Mouse (Mus musculus): ENCODE results near the gene Arhgef18. TPM values are rescaled to one million over a fixed set of nuclear protein-coding genes. Genes with fewer than 3 reads are reported as not detected.

Gene Arhgef18
- polyA plus RNA-seq, 1 experiment from 2014 or later: 9.6 TPM

DNA sequence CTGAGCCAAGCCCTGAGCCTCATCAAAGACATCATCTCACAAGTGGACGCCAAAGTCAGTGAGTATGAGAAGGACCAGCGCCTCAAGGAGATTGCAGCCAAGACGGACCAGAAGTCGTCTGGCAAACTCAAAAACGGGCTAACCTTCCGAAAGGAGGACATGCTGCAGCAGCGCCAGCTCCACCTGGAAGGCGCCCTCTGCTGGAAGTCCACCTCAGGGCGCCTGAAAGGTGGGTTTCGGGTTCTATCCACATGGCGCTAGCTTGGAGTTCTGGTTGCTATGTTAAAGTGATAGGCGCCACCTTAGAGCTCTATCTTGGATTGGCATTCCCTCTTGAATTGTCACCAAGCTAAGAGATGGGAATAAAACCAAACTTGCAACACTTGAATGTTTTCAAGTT is 46.7 kb downstream of the Arhgef18 start:
- no peaks in the 10 kb centered on the region for H3K27me3 ChIP-seq (ENCODE audit: control insufficient read depth, insufficient read depth, low read length)
- H3K4me2 ChIP-seq (replicated peaks; ENCODE audit: low read depth, low read length): no peak overlapping the region
- ATAC-seq (ENCODE audit: insufficient number of reproducible peaks, insufficient read depth, low FRiP score, low read depth): no peak
- no peak overlapping the region for H3K9ac ChIP-seq (replicated peaks; ENCODE audit: low read depth, low read length)
- no peaks in the 10 kb centered on the region for H3K9me3 ChIP-seq (ENCODE audit: control insufficient read depth, low read depth, low read length)
- H3K36me3 ChIP-seq (ENCODE audit: control insufficient read depth, insufficient read depth, low read length): peaks cover 31% of the 10 kb centered on the region
- 84% methylated on average over 12 of the region's 12 CpGs for WGBS
- no peaks in the 10 kb centered on the region for H3K4me1 ChIP-seq (ENCODE audit: control insufficient read depth, insufficient read depth, low read length)
- H3K27ac ChIP-seq (ENCODE audit: low read length): no peak overlapping the region
- no peak overlapping the region for H3K4me3 ChIP-seq (ENCODE audit: low read depth, low read length)

DNA sequence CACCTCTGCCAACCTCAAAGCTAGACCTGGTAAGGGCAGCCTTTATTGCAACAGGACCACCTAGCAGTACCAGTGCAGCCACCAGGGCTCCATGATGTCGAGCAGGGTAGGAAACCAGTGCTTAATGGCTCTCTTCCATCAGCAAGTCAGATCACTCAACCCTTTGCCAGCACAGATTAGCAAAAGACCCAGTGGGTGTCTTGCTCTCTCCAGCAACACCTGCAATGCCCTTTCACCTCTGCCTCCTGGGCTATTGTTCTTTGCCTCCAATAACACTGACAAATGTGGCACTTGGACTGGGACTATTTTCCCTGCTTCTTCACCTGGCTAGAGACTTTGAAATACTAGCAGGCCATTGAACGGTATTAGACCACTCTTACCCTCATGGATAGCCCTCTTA is 56.4 kb downstream of the Arhgef18 start:
- Histone ChIP-seq H3K4me3 (ENCODE audit: low read depth, low read length) (no peak overlapping the region), H3K27ac (ENCODE audit: low read length) (no peak overlapping the region), H3K27me3 (ENCODE audit: control insufficient read depth, insufficient read depth, low read length) (no peaks in the 10 kb centered on the region), H3K4me1 (ENCODE audit: control insufficient read depth, insufficient read depth, low read length) (no peaks in the 10 kb centered on the region), H3K4me2 (replicated peaks; ENCODE audit: low read depth, low read length) (no peak overlapping the region), H3K9ac (replicated peaks; ENCODE audit: low read depth, low read length) (no peak overlapping the region), H3K36me3 (ENCODE audit: control insufficient read depth, insufficient read depth, low read length) (peaks cover 64% of the 10 kb centered on the region), H3K9me3 (ENCODE audit: control insufficient read depth, low read depth, low read length) (no peaks in the 10 kb centered on the region)
- 86% methylated on average over 2 of the region's 2 CpGs for WGBS
- ATAC-seq (ENCODE audit: insufficient number of reproducible peaks, insufficient read depth, low FRiP score, low read depth): no peak

DNA sequence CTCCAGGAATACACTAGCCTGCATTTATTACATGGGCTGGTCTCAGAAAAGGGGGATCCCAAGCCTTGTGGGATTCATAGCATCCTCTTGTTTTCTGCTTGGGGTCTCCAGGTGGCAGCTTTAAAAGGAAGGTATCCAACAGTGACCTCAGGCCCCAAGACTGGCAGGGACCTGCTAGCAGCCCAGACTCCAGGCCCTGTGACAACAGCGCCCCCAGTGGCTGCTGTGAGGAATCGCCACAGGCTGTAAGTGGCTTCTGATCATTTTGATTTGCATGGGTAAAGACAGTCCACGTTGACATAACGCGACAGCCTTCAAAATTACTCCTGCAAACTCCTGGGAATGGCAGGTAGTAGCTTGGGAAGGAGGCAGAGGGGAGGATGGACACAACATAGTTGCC is 57.9 kb downstream of the Arhgef18 start:
- no peak overlapping the region for H3K9ac ChIP-seq (replicated peaks; ENCODE audit: low read depth, low read length)
- H3K4me3 ChIP-seq (ENCODE audit: low read depth, low read length): no peak overlapping the region
- ATAC-seq (ENCODE audit: insufficient number of reproducible peaks, insufficient read depth, low FRiP score, low read depth): no peak
- H3K4me1 ChIP-seq (ENCODE audit: control insufficient read depth, insufficient read depth, low read length): no peaks in the 10 kb centered on the region
- H3K27ac ChIP-seq (ENCODE audit: low read length): no peak overlapping the region
- WGBS: 40% methylated on average over 5 of the region's 5 CpGs
- peaks cover 76% of the 10 kb centered on the region for H3K36me3 ChIP-seq (ENCODE audit: control insufficient read depth, insufficient read depth, low read length)
- no peak overlapping the region for H3K4me2 ChIP-seq (replicated peaks; ENCODE audit: low read depth, low read length)
- H3K9me3 ChIP-seq (ENCODE audit: control insufficient read depth, low read depth, low read length): no peaks in the 10 kb centered on the region
- no peaks in the 10 kb centered on the region for H3K27me3 ChIP-seq (ENCODE audit: control insufficient read depth, insufficient read depth, low read length)

- Histone ChIP-seq H3K9ac (replicated peaks; ENCODE audit: low read depth, low read length) (no peak overlapping the region), H3K4me1 (ENCODE audit: control insufficient read depth, insufficient read depth, low read length) (no peaks in the 10 kb centered on the region), H3K4me2 (replicated peaks; ENCODE audit: low read depth, low read length) (no peak overlapping the region), H3K36me3 (ENCODE audit: control insufficient read depth, insufficient read depth, low read length) (peaks cover 81% of the 10 kb centered on the region), H3K27me3 (ENCODE audit: control insufficient read depth, insufficient read depth, low read length) (no peaks in the 10 kb centered on the region), H3K4me3 (ENCODE audit: low read depth, low read length) (no peak overlapping the region), H3K9me3 (ENCODE audit: control insufficient read depth, low read depth, low read length) (no peaks in the 10 kb centered on the region), H3K27ac (ENCODE audit: low read length) (no peak overlapping the region)
- no peak for ATAC-seq (ENCODE audit: insufficient number of reproducible peaks, insufficient read depth, low FRiP score, low read depth)
- WGBS: 95% methylated on average over 21 of the region's 25 CpGs
Observed at GRCm38 (mm10) chr8:3451992-3452391, 59.2 kb downstream of the Arhgef18 start.

DNA sequence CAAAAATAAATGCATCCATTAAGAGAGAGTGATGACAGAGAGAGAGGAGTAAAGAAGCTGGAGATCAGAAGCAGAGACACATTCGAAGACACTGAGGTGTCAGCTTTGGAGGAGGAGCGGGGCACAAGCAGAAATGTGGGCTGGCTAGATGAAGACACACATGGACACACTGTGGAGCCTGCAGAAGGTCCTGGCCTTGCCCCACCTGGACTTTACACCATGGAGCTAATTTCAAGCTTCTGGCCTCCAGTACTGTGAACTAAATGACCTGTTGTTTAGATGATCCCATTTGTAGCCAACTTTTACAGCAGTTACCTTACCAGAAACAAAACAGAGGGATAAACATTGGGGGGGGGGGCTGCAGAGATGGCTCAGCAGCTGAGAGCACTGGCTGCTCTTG is 70.4 kb downstream of the Arhgef18 start:
- Histone ChIP-seq H3K9ac (replicated peaks; ENCODE audit: low read depth, low read length) (no peak overlapping the region), H3K9me3 (ENCODE audit: control insufficient read depth, low read depth, low read length) (no peaks in the 10 kb centered on the region), H3K4me1 (ENCODE audit: control insufficient read depth, insufficient read depth, low read length) (no peaks in the 10 kb centered on the region), H3K27me3 (ENCODE audit: control insufficient read depth, insufficient read depth, low read length) (no peaks in the 10 kb centered on the region), H3K4me3 (ENCODE audit: low read depth, low read length) (no peak overlapping the region), H3K36me3 (ENCODE audit: control insufficient read depth, insufficient read depth, low read length) (no peaks in the 10 kb centered on the region), H3K4me2 (replicated peaks; ENCODE audit: low read depth, low read length) (no peak overlapping the region), H3K27ac (ENCODE audit: low read length) (no peak overlapping the region)
- ATAC-seq (ENCODE audit: insufficient number of reproducible peaks, insufficient read depth, low FRiP score, low read depth): no peak
- WGBS: 88% methylated on average over 2 of the region's 2 CpGs

- H3K27ac ChIP-seq (ENCODE audit: low read length): no peak overlapping the region
- H3K4me3 ChIP-seq (ENCODE audit: low read depth, low read length): no peak overlapping the region
- no peak overlapping the region for H3K9ac ChIP-seq (replicated peaks; ENCODE audit: low read depth, low read length)
- H3K27me3 ChIP-seq (ENCODE audit: control insufficient read depth, insufficient read depth, low read length): no peaks in the 10 kb centered on the region
- no peaks in the 10 kb centered on the region for H3K36me3 ChIP-seq (ENCODE audit: control insufficient read depth, insufficient read depth, low read length)
- ATAC-seq (ENCODE audit: insufficient number of reproducible peaks, insufficient read depth, low FRiP score, low read depth): 0 out of 2 replicates have a peak, but pooled peaks have one; percentile 24
- no peaks in the 10 kb centered on the region for H3K9me3 ChIP-seq (ENCODE audit: control insufficient read depth, low read depth, low read length)
- no peaks in the 10 kb centered on the region for H3K4me1 ChIP-seq (ENCODE audit: control insufficient read depth, insufficient read depth, low read length)
- H3K4me2 ChIP-seq (replicated peaks; ENCODE audit: low read depth, low read length): no peak overlapping the region
- WGBS: 39% methylated on average over 5 of the region's 5 CpGs
Observed at GRCm38 (mm10) chr8:3464309-3464708, 71.5 kb downstream of the Arhgef18 start.

- peak within 1 kb of the TSS; percentile 58 for H3K4me2 ChIP-seq (replicated peaks; ENCODE audit: low read depth, low read length)
- no peaks in the 10 kb centered on the region for H3K9me3 ChIP-seq (ENCODE audit: control insufficient read depth, low read depth, low read length)
- peak within 1 kb of the TSS; percentile 42 for H3K4me3 ChIP-seq (ENCODE audit: low read depth, low read length)
- H3K27me3 ChIP-seq (ENCODE audit: control insufficient read depth, insufficient read depth, low read length): no peaks in the 10 kb centered on the region
- peak within 1 kb of the TSS; percentile 71 for H3K27ac ChIP-seq (ENCODE audit: low read length)
- peak within 1 kb of the TSS; percentile 37 for H3K9ac ChIP-seq (replicated peaks; ENCODE audit: low read depth, low read length)
- peak; percentile 93 for ATAC-seq (ENCODE audit: insufficient number of reproducible peaks, insufficient read depth, low FRiP score, low read depth)
- WGBS: 5% methylated on average over 32 of the region's 32 CpGs
- H3K36me3 ChIP-seq (ENCODE audit: control insufficient read depth, insufficient read depth, low read length): no peaks in the 10 kb centered on the region
- no peaks in the 10 kb centered on the region for H3K4me1 ChIP-seq (ENCODE audit: control insufficient read depth, insufficient read depth, low read length)
Observed at GRCm38 (mm10) chr8:3467006-3467885, 74.4 kb downstream of the Arhgef18 start, which contains the start of gene Pex11g. Gene Pex11g, minus strand, starts transcription at chr8:3467680.

DNA sequence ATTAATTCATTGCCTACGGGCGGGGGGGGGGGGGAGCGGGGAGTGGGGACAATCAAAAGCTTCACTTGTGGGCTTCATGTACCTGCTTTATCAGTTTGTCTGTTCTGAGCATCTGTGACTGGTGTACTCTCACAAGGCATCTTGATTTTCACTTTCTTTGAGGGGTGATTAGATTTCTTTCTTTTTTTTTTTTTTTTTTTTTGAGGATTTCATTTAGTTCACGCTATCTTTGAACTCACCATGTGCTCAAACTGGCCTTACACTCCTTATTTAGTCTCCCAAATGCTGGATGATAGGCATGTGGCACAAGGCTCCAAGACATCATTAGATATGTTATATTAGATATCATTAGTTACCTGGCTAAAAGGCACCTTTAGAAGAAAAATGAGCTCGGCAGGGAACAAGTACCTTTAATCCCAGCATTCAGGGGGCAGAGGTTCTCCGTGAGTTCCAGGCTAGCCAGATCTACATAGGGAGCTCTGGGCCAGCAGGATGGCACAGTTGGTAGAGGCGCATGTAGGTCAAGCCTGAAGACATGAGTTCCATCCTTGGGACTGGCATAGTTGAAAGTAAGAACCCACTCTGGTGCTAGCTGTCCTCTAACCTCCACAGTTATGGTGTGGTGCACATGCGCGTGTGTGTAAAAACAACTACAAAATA is 75.2 kb downstream of the Arhgef18 start:
- Histone ChIP-seq H3K9ac (replicated peaks; ENCODE audit: low read depth, low read length) (peak overlapping the region; percentile 37; the same call in 1 of the 2 replicates), H3K36me3 (ENCODE audit: control insufficient read depth, insufficient read depth, low read length) (no peaks in the 10 kb centered on the region), H3K4me2 (replicated peaks; ENCODE audit: low read depth, low read length) (peak overlapping the region; percentile 58), H3K27me3 (ENCODE audit: control insufficient read depth, insufficient read depth, low read length) (no peaks in the 10 kb centered on the region), H3K9me3 (ENCODE audit: control insufficient read depth, low read depth, low read length) (no peaks in the 10 kb centered on the region), H3K4me3 (ENCODE audit: low read depth, low read length) (peak overlapping the region; percentile 42), H3K4me1 (ENCODE audit: control insufficient read depth, insufficient read depth, low read length) (no peaks in the 10 kb centered on the region), H3K27ac (ENCODE audit: low read length) (peak overlapping the region; percentile 71; the same call in 1 of the 2 replicates)
- 57% methylated on average over 9 of the region's 9 CpGs for WGBS
- ATAC-seq (ENCODE audit: insufficient number of reproducible peaks, insufficient read depth, low FRiP score, low read depth): no peak

All from stomach, embryonic 14.5 days (tissue).